Mouse (Mus musculus) kidney, embryonic 14.5 days (tissue): ENCODE results near the gene Hsp90aa1. TPM values are rescaled to one million over a fixed set of nuclear protein-coding genes. Genes with fewer than 3 reads are reported as not detected.
A peak's percentile ranks its signal among the peaks of the same experiment; 100 is the strongest.
"Not testable (repeated sequence)": the region's sequence is repeated elsewhere in the genome, so short reads cannot be mapped to it uniquely, and the experiment has no call there.

ENCODE experiments used
- ATAC-seq: fragments of 200-750 bp; cut with Nextera tagmentation; 2 replicates; pipeline ENCODE4 v1.8.0; 2017; ENCODE audit warnings: moderate number of reproducible peaks, mild to moderate bottlenecking, moderate TSS enrichment, moderate library complexity; ENCODE audit not compliant: low FRiP score, low TSS enrichment
- H3K27ac ChIP-seq: fragments of 300-500 bp; sonication (generic); 2 replicates; pipeline ENCODE4 v1.5.1; 2014; ENCODE audit warnings: low read depth, mild to moderate bottlenecking, low read length, moderate library complexity, mixed read lengths
- H3K27me3 ChIP-seq: fragments of 300-500 bp; sonication (generic); 2 replicates; pipeline ENCODE4 v1.6.1; 2014; ENCODE audit warnings: mild to moderate bottlenecking, low read length; ENCODE audit not compliant: control insufficient read depth, insufficient read depth
- H3K36me3 ChIP-seq: fragments of 300-500 bp; sonication (generic); 2 replicates; pipeline ENCODE4 v1.6.1; 2014; ENCODE audit warnings: low read length, mixed read lengths; ENCODE audit not compliant: control insufficient read depth, insufficient read depth
- H3K4me1 ChIP-seq: fragments of 300-500 bp; sonication (generic); 2 replicates; pipeline ENCODE4 v1.6.1; 2014; ENCODE audit warnings: low read length, mixed read lengths; ENCODE audit not compliant: control insufficient read depth, insufficient read depth
- H3K4me2 ChIP-seq: fragments of 300-500 bp; sonication (generic); replicated peaks from 2 replicates; pipeline ENCODE4 v1.6.1; 2014; ENCODE audit warnings: low read depth, mild to moderate bottlenecking, low read length
- H3K4me3 ChIP-seq: fragments of 300-500 bp; sonication (generic); 2 replicates; pipeline ENCODE4 v1.5.1; 2014; ENCODE audit warnings: mild to moderate bottlenecking, low read length
- H3K9ac ChIP-seq: fragments of 300-500 bp; sonication (generic); 2 replicates; pipeline ENCODE4 v1.6.1; 2014; ENCODE audit warnings: low read depth, mild to moderate bottlenecking, low read length, moderate library complexity
- H3K9me3 ChIP-seq: fragments of 300-500 bp; sonication (generic); 2 replicates; pipeline ENCODE4 v1.6.1; 2016; ENCODE audit warnings: low read length; ENCODE audit not compliant: control insufficient read depth
- WGBS: fragments of 180-500 bp; shearing (Covaris S2); extraction: QIAGEN DNeasy Blood & Tissue Kit; methylation state at CpG from one replicate; pipeline ENCODE4 v1.1.7; 2014; 5-methylcytosine and 5-hydroxymethylcytosine counted together
- polyA plus RNA-seq: library from polyadenylated mRNA; unstranded; fragments of >200 nt; fragmentation: Nextera tagmentation; extraction: Ambion mirVana; gene quantifications from 2 replicates; pipeline ENCODE4 v1.2.1, GENCODE M21; 2014

Gene Hsp90aa1
- polyA plus RNA-seq, 1 experiment from 2014 or later, result 1,092 TPM

DNA sequence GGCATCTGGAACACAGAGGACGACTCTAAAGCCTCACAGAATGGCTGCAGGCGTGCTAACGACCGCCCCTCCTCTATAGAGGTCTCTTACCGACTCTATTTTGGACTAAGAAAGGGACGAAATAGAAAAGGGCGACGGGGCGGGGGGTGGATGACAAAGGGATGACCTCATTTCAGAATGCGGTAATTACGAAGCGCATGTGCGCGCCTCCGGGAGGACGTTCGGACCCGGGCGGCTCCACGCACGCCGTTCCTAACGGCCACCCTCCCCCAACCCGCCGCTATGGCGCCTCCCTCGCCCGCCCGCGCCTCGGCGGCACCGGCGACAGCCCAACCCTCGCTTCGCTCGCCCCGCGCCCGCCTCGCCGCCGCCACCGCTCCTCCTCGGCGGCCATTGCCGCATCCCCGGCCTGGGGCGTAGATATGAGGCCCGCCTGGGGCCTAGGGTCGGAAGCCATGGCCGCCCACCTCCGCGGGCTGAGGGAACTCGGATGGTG is 6.8 kb downstream of the Hsp90aa1 start:
- peak; percentile 61 for ATAC-seq
- Histone ChIP-seq H3K4me3 (peak overlapping the region; percentile 100), H3K4me2 (peak overlapping the region; percentile 48), H3K9ac (peak overlapping the region; percentile 99), H3K4me1 (peaks cover 9% of the 10 kb centered on the region; the same call in 1 of the 2 replicates), H3K9me3 (no peaks in the 10 kb centered on the region), H3K36me3 (peaks cover 27% of the 10 kb centered on the region), H3K27me3 (no peaks in the 10 kb centered on the region), H3K27ac (peak overlapping the region; percentile 84)
- under 1% methylated on average over 50 of the region's 55 CpGs for WGBS

DNA sequence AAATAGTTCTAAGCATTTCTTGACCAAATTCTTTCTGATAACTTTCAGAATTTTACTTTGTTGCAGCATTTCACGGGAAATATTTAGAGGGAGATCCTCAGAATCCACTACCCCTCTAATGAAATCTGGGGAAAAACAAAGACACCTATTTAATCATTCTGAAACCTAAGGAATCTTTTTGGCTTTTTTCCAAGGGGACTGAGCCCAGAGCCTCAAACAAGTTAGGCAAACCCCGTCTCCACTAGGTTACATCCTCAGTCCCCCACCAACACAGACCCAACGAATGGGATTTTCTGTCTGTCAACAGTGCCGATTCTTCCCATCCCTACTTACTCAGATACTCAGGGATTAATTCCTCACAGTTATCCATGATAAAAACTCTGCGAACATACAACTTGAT is 9.2 kb downstream of the Hsp90aa1 start:
- H3K36me3 ChIP-seq, result peaks cover 49% of the 10 kb centered on the region
- WGBS, result 88% methylated on average over 5 of the region's 5 CpGs

DNA sequence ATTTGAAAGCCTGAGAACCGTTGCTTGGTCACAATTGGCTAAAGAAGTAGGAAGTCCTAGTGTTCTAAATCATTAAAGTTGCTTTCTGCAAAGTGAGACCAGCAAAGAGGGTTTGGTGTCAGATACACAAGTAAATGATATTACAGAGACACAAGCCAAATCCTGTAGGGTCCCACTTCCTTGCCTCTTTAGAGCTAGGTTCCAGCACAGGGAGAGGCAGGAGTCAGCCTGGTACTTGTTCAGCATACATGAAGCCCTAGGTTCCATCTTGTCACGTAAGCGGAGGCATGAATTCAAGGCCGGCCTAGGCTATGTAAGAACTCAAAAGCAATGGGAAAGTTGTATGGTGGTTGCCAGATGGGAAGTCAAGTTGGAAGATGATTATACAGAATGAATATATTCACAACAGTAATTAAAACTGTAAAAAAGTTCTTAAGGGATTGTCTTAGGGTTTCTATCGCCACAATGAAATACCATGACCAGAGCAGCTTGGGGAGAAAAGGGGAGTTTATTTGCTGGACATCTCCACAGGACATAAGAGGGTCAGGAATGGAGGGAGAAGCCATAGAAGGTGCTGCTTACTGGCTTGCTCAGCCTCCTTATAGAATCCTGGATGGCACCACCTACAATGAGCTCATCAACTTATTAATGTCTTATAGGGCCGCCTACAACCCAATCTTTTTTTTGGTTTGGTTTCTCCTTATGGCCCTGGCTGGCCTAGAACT is 12.4 kb downstream of the Hsp90aa1 start:
- Histone ChIP-seq H3K9ac (no peak overlapping the region), H3K27ac (no peak overlapping the region), H3K27me3 (no peaks in the 10 kb centered on the region), H3K4me1 (peaks cover 9% of the 10 kb centered on the region; the same call in 1 of the 2 replicates), H3K9me3 (no peaks in the 10 kb centered on the region), H3K36me3 (peaks cover 55% of the 10 kb centered on the region), H3K4me2 (no peak overlapping the region), H3K4me3 (no peak overlapping the region)
- WGBS, result 89% methylated on average over 6 of the region's 6 CpGs
- no peak for ATAC-seq

More for the DNA sequence above, 9.2 kb downstream of the Hsp90aa1 start:
- H3K4me3 ChIP-seq, H3K4me1 ChIP-seq, H3K9me3 ChIP-seq, H3K4me2 ChIP-seq, H3K9ac ChIP-seq, H3K27me3 ChIP-seq, ATAC-seq, H3K27ac ChIP-seq: not testable (repeated sequence)

DNA sequence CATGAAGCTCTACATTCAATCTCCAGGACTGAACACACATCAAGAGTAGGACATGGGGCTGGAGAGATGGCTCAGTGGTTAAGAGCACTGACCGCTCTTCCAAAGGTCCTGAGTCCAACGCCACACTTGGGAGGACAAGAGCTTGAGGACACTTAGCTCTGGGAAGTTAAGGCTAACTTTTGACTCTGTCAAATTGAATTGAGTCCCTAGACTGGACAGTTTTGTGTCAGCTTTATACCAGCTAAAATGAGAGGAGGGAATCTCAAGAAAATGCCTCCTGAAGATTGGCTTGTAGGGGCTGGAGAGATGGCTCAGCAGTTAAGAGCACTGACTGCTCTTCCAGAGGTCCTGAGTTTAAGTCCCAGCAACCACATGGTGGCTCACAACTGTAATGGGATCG is 13.6 kb downstream of the Hsp90aa1 start:
- not testable (repeated sequence) for H3K4me1 ChIP-seq, H3K9ac ChIP-seq, H3K9me3 ChIP-seq, H3K4me2 ChIP-seq, H3K27ac ChIP-seq, H3K4me3 ChIP-seq, ATAC-seq, H3K27me3 ChIP-seq
- WGBS, result 96% methylated on average over 3 of the region's 3 CpGs
- H3K36me3 ChIP-seq, result peaks cover 46% of the 10 kb centered on the region

DNA sequence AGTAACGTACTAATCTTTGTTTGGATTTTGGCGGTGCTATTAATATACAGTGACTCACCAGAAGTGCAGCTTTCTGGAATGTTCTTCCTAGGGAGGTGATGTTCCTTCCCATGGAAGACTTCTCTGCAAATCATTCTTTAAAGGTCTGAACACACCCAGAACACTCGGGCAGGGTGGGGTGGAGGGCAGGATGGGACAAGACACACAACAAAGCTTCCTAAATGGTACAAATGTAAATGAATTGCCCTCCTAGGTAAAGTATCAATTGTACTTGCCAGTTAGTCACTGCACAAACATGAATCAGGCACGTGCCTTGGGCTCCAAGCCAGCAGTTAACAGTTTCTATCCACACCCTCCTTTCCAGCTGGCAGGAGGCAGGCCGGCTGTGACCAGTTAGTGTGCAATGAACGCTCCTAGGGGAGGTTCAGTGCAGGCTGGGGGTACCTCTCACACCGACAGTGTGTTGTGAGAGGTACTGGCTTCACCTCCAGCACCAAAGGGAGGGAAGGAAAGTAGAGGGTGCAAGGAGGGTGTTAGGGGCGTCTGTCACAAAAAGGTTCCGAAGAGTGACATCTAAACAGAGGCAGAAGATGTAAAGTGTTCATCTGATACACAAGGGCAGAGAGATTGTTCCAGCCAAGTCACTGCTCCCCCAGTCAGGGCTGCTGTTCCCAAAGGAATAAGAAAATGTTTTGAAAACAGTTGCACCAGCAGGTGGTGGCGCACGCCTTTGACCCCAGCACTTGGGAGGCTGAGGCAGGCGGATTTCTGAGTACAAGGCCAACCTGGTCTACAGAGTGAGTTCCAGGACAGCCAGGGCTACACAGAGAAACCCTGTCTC is 14.4 kb downstream of the Hsp90aa1 start:
- Histone ChIP-seq H3K27ac (no peak overlapping the region), H3K36me3 (peaks cover 40% of the 10 kb centered on the region), H3K4me1 (no peaks in the 10 kb centered on the region), H3K27me3 (no peaks in the 10 kb centered on the region), H3K4me2 (no peak overlapping the region), H3K9ac (0 out of 2 replicates have a peak overlapping the region, but pooled peaks have one; percentile 18), H3K9me3 (no peaks in the 10 kb centered on the region), H3K4me3 (no peak overlapping the region)
- ATAC-seq, result no peak
- 73% methylated on average over 12 of the region's 12 CpGs for WGBS

DNA sequence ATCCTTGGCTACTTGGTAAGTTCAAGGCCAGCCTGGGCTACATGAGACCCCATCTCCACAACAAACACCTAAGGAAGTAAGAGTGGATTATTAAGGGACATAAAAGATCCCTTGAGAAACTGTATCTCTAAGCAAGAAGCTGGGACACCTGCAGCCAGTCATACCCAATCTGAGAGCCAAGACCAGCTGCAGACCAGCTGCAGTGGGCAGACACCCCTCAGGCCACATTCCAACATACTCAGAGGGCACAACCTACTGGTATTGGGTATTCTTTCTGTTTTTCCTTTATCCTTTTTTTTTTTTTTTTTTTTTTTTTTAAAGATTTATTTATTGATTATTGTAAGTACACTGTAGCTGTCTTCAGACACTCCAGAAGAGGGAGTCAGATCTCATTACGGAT is 18.9 kb downstream of the Hsp90aa1 start:
- Histone ChIP-seq H3K27ac (no peak overlapping the region), H3K4me1 (no peaks in the 10 kb centered on the region), H3K9ac (no peak overlapping the region), H3K4me2 (no peak overlapping the region), H3K4me3 (no peak overlapping the region), H3K9me3 (no peaks in the 10 kb centered on the region), H3K36me3 (peaks cover 7% of the 10 kb centered on the region; the same call in 1 of the 2 replicates), H3K27me3 (no peaks in the 10 kb centered on the region)
- no CpG with 5 or more reads among the region's 1 CpGs for WGBS
- ATAC-seq, result no peak

DNA sequence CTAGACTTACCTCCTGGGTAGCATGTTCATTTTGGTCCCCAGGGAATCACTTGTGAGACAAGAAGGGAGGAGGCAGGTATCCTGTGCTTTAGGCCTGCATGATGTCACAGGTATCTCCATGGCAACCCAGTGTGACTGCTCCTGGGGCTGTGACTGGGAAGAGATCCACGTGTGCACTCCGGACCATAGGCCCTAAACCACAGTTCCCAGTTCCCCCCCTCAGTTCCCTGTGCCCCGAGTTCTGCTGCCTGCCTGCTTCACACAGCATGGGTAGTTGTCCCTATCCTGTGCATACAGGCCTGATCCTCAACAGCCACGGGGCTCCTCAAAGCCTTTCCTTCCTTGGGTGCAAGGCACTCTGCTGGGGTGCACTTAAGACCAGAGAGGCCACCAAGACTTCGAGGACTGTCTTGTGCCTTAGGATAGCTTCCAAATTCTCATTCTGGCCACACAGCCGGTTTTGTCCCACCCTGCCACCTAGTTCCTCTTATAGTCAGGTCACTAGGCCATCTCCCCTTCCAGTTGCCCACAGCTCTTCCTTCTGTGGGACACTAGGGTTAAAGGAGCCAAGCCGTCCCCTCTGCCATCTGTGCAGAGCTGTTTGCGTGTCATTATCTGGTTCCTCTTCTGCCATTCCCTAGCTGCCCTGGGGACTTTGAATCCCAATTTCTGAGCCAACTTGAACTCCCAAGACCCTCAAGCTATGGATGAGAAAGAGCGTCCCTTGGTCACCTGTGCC is 19.8 kb downstream of the Hsp90aa1 start, which contains the start of gene 1700001K19Rik:
Gene 1700001K19Rik, minus strand, starts transcription at position 59 of the 739 bp plus-strand sequence.
- 80% methylated on average over 9 of the region's 9 CpGs for WGBS
- H3K4me2 ChIP-seq, result no peak within 1 kb of the TSS
- ATAC-seq, result no peak
- H3K9me3 ChIP-seq, result no peaks in the 10 kb centered on the region
- H3K4me3 ChIP-seq, result no peak within 1 kb of the TSS
- no peak within 1 kb of the TSS for H3K27ac ChIP-seq
- H3K4me1 ChIP-seq, result no peaks in the 10 kb centered on the region
- no peak within 1 kb of the TSS for H3K9ac ChIP-seq
- no peaks in the 10 kb centered on the region for H3K27me3 ChIP-seq
- no peaks in the 10 kb centered on the region; the same call in 1 of the 2 replicates for H3K36me3 ChIP-seq

DNA sequence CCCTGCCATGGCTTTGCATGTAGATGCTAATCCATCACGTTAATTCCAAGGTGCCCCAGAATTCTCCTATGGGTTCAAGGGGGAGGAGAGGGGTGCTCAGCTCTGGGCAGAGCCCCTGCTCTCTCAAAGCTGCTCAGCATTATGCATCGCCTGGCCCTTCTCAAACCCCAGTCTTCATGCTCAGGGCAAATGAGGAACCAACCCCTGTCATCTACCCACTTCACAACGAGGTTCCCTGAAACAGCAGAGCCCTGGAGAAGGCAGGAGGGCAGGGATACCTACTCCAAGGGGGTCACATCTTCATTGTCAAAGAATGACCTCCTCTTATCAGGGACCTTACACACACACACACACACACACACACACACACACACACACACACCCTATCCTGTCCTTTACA is 20.6 kb downstream of the Hsp90aa1 start:
- WGBS, result 80% methylated on average over 3 of the region's 3 CpGs
- Histone ChIP-seq H3K4me1 (no peaks in the 10 kb centered on the region), H3K36me3 (no peaks in the 10 kb centered on the region; the same call in 1 of the 2 replicates), H3K9me3 (no peaks in the 10 kb centered on the region), H3K4me2 (no peak overlapping the region), H3K27ac (no peak overlapping the region), H3K27me3 (no peaks in the 10 kb centered on the region), H3K4me3 (no peak overlapping the region), H3K9ac (no peak overlapping the region)
- no peak for ATAC-seq
